Mouse (Mus musculus): ENCODE measurements around the gene Tmem178b. TPM values are rescaled to one million over a fixed set of nuclear protein-coding genes. Genes with fewer than 3 reads are reported as not detected.

Tmem178b gene
- polyA plus RNA-seq, 1 experiment from 2014 or later: 0.63 TPM

GRCm38 (mm10) chr6:40032901-40033300 is 159.8 kb downstream of the Tmem178b start:
- H3K36me3 ChIP-seq: no peaks in the 10 kb centered on the region
- H3K27ac ChIP-seq: no peak overlapping the region
- no peaks in the 10 kb centered on the region for H3K4me1 ChIP-seq
- no peaks in the 10 kb centered on the region for H3K9me3 ChIP-seq
- no peak overlapping the region for H3K4me2 ChIP-seq
- H3K9ac ChIP-seq: no peak overlapping the region
- ATAC-seq (ENCODE audit: insufficient number of reproducible peaks, low FRiP score, low TSS enrichment, low read depth): no peak
- H3K27me3 ChIP-seq: no peaks in the 10 kb centered on the region
- H3K4me3 ChIP-seq: no peak overlapping the region

GRCm38 (mm10) chr6:40033935-40034334 is 160.9 kb downstream of the Tmem178b start:
- H3K27ac ChIP-seq: no peak overlapping the region
- ATAC-seq (ENCODE audit: insufficient number of reproducible peaks, low FRiP score, low TSS enrichment, low read depth): no peak
- WGBS: 79% methylated on average over 3 of the region's 3 CpGs

DNA sequence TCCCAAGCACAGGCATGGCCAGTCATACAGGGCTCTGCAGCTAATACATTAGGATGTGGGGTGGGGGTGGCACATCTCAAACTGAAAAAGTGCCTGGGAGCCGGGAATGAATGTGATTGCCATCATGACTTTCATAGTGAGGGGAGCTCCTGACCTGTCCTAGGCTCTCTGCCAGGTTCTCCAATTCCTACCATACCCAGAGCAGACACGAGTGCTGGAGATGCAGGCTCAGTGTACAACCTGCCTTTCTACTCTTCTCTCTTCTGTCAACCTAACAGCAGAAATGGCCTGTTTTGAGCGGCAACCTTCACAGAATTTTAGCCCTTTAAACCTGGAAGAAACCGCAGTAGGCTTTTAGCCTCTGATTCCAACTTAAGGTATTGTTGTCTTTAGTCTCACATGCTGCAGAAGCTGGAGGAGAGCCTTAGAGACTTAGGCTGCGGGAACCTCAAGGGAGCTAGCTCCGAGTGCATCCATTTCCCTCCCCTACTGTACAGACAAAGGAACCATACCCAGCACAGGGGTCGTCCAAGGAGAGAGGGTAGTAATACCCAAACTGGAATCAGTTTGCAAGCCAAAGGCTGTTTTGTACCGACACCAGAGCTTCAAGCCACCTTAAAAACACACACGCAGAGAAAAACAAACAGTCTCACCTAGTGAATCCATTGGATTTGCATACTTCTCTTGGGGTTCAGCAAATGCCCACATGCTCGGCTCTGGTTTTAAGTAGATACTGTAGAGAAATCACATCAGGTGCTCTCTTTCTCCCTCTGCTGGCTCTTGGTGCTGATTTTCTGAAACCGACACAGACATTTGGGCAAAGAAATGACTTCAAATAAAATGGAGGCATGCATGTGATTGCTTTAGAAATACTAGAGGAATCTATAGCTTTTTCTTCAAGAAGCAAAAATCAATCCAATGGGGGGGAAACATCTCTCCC is 176.2 kb downstream of the Tmem178b start:
- H3K27me3 ChIP-seq: no peaks in the 10 kb centered on the region
- no peak overlapping the region for H3K4me2 ChIP-seq
- no peak for ATAC-seq (ENCODE audit: insufficient number of reproducible peaks, low FRiP score, low TSS enrichment, low read depth)
- 42% methylated on average over 11 of the region's 11 CpGs for WGBS
- no peaks in the 10 kb centered on the region for H3K9me3 ChIP-seq
- H3K36me3 ChIP-seq: no peaks in the 10 kb centered on the region
- H3K4me3 ChIP-seq: no peak overlapping the region
- H3K4me1 ChIP-seq: no peaks in the 10 kb centered on the region
- no peak overlapping the region for H3K9ac ChIP-seq
- no peak overlapping the region for H3K27ac ChIP-seq

More at GRCm38 (mm10) chr6:40033935-40034334, 160.9 kb downstream of the Tmem178b start:
- Histone ChIP-seq H3K9ac (no peak overlapping the region), H3K9me3 (no peaks in the 10 kb centered on the region), H3K36me3 (no peaks in the 10 kb centered on the region), H3K4me1 (no peaks in the 10 kb centered on the region), H3K27me3 (no peaks in the 10 kb centered on the region), H3K4me3 (no peak overlapping the region), H3K4me2 (no peak overlapping the region)

- H3K9me3 ChIP-seq: no peaks in the 10 kb centered on the region
- H3K4me1 ChIP-seq: no peaks in the 10 kb centered on the region
- 91% methylated on average over 5 of the region's 6 CpGs for WGBS
- H3K9ac ChIP-seq: no peak overlapping the region
- no peak overlapping the region for H3K4me2 ChIP-seq
- no peak for ATAC-seq (ENCODE audit: insufficient number of reproducible peaks, low FRiP score, low TSS enrichment, low read depth)
- no peaks in the 10 kb centered on the region for H3K27me3 ChIP-seq
- no peak overlapping the region for H3K27ac ChIP-seq
- no peak overlapping the region for H3K4me3 ChIP-seq
- no peaks in the 10 kb centered on the region for H3K36me3 ChIP-seq
Measured at GRCm38 (mm10) chr6:40049909-40050484, 176.9 kb downstream of the Tmem178b start.

DNA sequence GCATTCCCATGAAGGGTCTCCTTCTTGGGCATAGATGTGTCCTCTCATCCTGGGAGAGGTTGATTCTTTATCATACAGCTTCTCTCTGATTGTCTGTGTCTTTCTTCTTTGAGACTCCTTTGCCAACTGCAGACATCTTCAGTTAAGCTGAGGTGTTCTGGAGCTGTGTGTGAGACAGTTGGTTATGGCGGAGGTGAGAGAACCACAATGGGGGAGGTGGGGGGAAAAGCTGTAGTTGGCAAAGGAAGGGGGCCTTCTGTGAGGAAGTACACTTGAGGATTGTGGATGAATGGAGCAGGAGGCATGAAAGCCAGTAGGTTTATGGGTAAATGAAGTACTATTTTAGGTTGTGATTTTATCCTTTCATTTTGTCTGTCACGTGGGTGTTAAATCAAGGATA is 178.6 kb downstream of the Tmem178b start:
- Histone ChIP-seq H3K9me3 (no peaks in the 10 kb centered on the region), H3K4me2 (no peak overlapping the region), H3K27me3 (no peaks in the 10 kb centered on the region), H3K27ac (no peak overlapping the region), H3K36me3 (no peaks in the 10 kb centered on the region), H3K4me3 (no peak overlapping the region), H3K9ac (no peak overlapping the region), H3K4me1 (no peaks in the 10 kb centered on the region)
- no peak for ATAC-seq (ENCODE audit: insufficient number of reproducible peaks, low FRiP score, low TSS enrichment, low read depth)
- WGBS: 84% methylated on average over 2 of the region's 2 CpGs

DNA sequence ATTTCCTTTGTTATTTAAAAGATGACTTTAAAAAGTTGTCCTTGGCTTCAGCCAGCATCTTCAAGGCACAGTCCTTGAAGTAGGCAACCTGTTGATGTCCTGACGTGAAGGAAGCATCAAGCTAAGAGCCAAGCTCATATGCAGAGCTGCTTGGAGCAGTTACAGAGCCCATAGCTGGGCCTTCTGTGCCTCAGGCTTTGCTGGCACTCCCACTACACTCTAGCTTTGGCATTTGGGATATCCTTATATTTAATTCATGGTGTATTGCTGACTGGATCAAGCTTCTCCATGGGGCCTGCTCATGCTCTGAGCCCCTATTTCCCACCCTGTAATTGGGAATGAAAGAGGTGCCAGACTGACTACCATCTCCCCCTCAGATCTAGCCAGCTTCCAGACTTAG is 179.5 kb downstream of the Tmem178b start:
- Histone ChIP-seq H3K27me3 (no peaks in the 10 kb centered on the region), H3K9ac (no peak overlapping the region), H3K27ac (no peak overlapping the region), H3K4me1 (no peaks in the 10 kb centered on the region), H3K4me3 (no peak overlapping the region), H3K4me2 (no peak overlapping the region), H3K36me3 (no peaks in the 10 kb centered on the region), H3K9me3 (no peaks in the 10 kb centered on the region)
- 90% methylated on average over 1 of the region's 1 CpGs for WGBS
- ATAC-seq (ENCODE audit: insufficient number of reproducible peaks, low FRiP score, low TSS enrichment, low read depth): no peak

DNA sequence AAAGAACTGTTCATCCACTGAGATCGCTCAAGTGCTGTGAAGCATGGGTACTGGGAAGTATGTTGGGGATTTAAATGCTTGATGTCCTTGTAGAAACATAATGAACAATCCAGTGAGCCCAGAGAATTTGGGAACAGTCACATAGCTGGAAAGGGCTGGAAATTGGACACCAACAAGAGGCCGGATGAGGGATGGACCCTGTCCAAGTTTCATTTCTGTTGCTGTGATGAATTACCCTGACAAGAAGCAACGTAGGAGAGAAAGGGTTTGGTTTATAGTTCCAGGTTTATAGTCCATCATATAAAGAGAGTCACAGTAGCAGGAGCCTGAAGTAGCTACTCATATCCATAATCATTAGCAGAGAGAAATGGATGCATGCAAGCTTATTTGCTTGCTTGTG is 186.4 kb downstream of the Tmem178b start:
- H3K4me3 ChIP-seq: no peak overlapping the region
- no peak overlapping the region for H3K27ac ChIP-seq
- no peaks in the 10 kb centered on the region for H3K9me3 ChIP-seq
- H3K27me3 ChIP-seq: no peaks in the 10 kb centered on the region
- H3K9ac ChIP-seq: no peak overlapping the region
- H3K4me1 ChIP-seq: no peaks in the 10 kb centered on the region
- WGBS: 42% methylated on average over 3 of the region's 3 CpGs
- H3K36me3 ChIP-seq: no peaks in the 10 kb centered on the region
- H3K4me2 ChIP-seq: no peak overlapping the region
- ATAC-seq (ENCODE audit: insufficient number of reproducible peaks, low FRiP score, low TSS enrichment, low read depth): no peak

GRCm38 (mm10) chr6:40061327-40062189 is 188.5 kb downstream of the Tmem178b start:
- Histone ChIP-seq H3K27me3 (no peaks in the 10 kb centered on the region), H3K4me1 (no peaks in the 10 kb centered on the region), H3K4me2 (no peak overlapping the region), H3K27ac (no peak overlapping the region), H3K4me3 (no peak overlapping the region), H3K9ac (no peak overlapping the region), H3K36me3 (no peaks in the 10 kb centered on the region), H3K9me3 (no peaks in the 10 kb centered on the region)
- no peak for ATAC-seq (ENCODE audit: insufficient number of reproducible peaks, low FRiP score, low TSS enrichment, low read depth)
- 59% methylated on average over 5 of the region's 5 CpGs for WGBS

- Histone ChIP-seq H3K9me3 (no peaks in the 10 kb centered on the region), H3K36me3 (no peaks in the 10 kb centered on the region), H3K27me3 (no peaks in the 10 kb centered on the region), H3K27ac (no peak overlapping the region), H3K4me3 (no peak overlapping the region), H3K4me1 (no peaks in the 10 kb centered on the region), H3K4me2 (no peak overlapping the region), H3K9ac (no peak overlapping the region)
- no peak for ATAC-seq (ENCODE audit: insufficient number of reproducible peaks, low FRiP score, low TSS enrichment, low read depth)
- 68% methylated on average over 7 of the region's 7 CpGs for WGBS
Measured at GRCm38 (mm10) chr6:40062190-40062501, 189.1 kb downstream of the Tmem178b start.

GRCm38 (mm10) chr6:40063438-40063837 is 190.4 kb downstream of the Tmem178b start:
- Histone ChIP-seq H3K9ac (no peak overlapping the region), H3K9me3 (no peaks in the 10 kb centered on the region), H3K4me2 (no peak overlapping the region), H3K27me3 (no peaks in the 10 kb centered on the region), H3K36me3 (no peaks in the 10 kb centered on the region), H3K27ac (no peak overlapping the region), H3K4me1 (no peaks in the 10 kb centered on the region), H3K4me3 (no peak overlapping the region)
- no peak for ATAC-seq (ENCODE audit: insufficient number of reproducible peaks, low FRiP score, low TSS enrichment, low read depth)
- WGBS: 86% methylated on average over 1 of the region's 1 CpGs

DNA sequence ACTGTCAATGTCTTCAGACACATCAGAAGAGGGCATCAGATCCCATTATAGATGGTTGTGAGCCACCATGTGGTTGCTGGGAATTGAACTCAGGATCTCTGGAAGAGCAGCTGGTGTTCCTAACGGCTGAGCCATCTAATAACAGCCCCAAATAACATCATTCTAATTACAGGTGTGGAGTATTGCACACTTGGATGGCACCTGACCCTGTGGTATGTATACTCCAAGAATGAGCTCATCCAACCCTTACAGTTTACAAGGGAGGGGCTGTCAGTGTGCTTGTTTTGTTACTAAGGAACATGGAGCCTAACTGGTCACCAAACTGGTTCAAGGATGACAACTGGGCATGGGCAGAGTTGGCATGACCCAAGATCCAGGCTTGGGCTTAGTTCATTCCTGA is 190.8 kb downstream of the Tmem178b start:
- WGBS: 66% methylated on average over 1 of the region's 1 CpGs
- ATAC-seq (ENCODE audit: insufficient number of reproducible peaks, low FRiP score, low TSS enrichment, low read depth): no peak
- no peak overlapping the region for H3K4me2 ChIP-seq
- H3K9ac ChIP-seq: no peak overlapping the region
- no peak overlapping the region for H3K27ac ChIP-seq
- H3K27me3 ChIP-seq: no peaks in the 10 kb centered on the region
- H3K36me3 ChIP-seq: no peaks in the 10 kb centered on the region
- H3K4me3 ChIP-seq: no peak overlapping the region
- H3K4me1 ChIP-seq: no peaks in the 10 kb centered on the region
- no peaks in the 10 kb centered on the region for H3K9me3 ChIP-seq

DNA sequence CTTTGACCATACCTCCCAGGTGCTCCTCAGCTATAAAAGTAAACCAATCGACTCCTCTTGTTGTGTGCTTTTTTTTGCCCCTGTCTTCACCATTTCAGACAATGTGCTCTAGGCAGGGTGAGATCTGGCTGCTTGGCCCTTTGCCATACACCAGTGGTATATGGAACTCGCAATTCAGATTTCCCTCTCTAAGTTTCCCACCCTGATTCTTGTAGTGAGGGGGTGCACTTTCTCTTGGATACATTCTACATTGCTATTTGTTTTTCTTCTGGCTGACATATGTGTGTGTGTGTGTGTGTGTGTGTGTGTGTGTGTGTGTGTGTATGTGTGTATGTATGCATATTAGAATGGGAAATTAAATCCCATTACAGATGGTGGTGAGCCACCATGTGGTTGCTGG is 191.3 kb downstream of the Tmem178b start:
- Histone ChIP-seq H3K9me3 (no peaks in the 10 kb centered on the region), H3K4me1 (no peaks in the 10 kb centered on the region), H3K27me3 (no peaks in the 10 kb centered on the region), H3K4me3 (no peak overlapping the region), H3K4me2 (no peak overlapping the region), H3K9ac (no peak overlapping the region), H3K27ac (no peak overlapping the region), H3K36me3 (no peaks in the 10 kb centered on the region)
- ATAC-seq (ENCODE audit: insufficient number of reproducible peaks, low FRiP score, low TSS enrichment, low read depth): no peak
- 63% methylated on average over 2 of the region's 2 CpGs for WGBS
